Mouse (Mus musculus): Measurements from ENCODE around the gene Card10. TPM values are rescaled to one million over a fixed set of nuclear protein-coding genes. Genes with fewer than 3 reads are reported as not detected.

The Card10 gene
- polyA plus RNA-seq, 1 experiment from 2014 or later: 4.7 TPM

DNA sequence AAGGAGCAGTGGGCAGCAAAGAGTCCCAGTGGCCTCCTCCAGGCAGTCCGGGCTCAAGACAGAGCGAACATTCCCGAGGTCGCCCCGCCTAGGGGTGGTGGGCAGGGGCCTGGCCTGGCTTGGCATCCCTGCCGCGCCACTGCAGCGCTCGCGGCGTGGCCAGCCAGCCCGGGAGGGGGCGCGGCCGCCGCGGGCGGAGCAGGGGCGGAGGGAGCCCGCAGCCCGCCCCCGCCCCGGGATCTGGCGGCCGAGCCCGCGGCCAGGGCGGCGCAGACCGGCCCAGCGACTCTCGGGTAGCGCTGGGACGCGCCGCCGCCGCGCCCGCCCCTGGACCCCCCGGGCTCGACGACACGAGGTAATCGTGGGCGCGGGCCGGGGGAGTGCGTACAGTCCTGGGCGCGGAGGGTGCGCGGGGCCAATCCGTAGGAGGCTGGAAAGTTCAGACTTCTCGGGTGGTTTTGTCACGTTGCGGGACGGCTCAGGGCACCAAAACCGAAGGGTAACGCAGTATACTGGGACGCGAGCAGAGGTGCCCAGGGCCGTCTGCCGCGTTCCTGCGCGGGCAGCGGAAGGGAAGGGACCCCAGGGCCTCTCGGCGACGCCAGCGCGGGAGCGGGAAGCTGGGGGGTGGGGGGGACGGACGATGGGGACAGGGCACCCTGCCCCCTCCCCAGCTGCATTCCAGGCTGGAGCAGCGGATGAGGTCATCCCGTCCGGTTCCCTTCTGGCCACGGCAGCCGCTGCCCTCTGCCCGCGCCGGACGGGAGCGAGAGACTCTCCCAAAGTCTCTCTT is 39.7 kb upstream of the Card10 start, which contains the start of gene Cdc42ep1:
TSS of gene Cdc42ep1 (plus strand) at position 254 of the 793 bp plus-strand sequence.
- peak within 1 kb of the TSS; percentile 66 for H3K4me3 ChIP-seq
- DNase-seq (ENCODE audit: low spot score): peak; percentile 70
- WGBS: under 1% methylated on average over 86 of the region's 86 CpGs
- H3K27me3 ChIP-seq (ENCODE audit: low read depth, poor library complexity, severe bottlenecking): peaks cover 23% of the 10 kb centered on the region
- H3K36me3 ChIP-seq: peaks cover 8% of the 10 kb centered on the region
- H3K9me3 ChIP-seq (replicated peaks): no peaks in the 10 kb centered on the region
- peaks cover 75% of the 10 kb centered on the region for H3K4me1 ChIP-seq
- H3K27ac ChIP-seq: peak within 1 kb of the TSS; percentile 93

DNA sequence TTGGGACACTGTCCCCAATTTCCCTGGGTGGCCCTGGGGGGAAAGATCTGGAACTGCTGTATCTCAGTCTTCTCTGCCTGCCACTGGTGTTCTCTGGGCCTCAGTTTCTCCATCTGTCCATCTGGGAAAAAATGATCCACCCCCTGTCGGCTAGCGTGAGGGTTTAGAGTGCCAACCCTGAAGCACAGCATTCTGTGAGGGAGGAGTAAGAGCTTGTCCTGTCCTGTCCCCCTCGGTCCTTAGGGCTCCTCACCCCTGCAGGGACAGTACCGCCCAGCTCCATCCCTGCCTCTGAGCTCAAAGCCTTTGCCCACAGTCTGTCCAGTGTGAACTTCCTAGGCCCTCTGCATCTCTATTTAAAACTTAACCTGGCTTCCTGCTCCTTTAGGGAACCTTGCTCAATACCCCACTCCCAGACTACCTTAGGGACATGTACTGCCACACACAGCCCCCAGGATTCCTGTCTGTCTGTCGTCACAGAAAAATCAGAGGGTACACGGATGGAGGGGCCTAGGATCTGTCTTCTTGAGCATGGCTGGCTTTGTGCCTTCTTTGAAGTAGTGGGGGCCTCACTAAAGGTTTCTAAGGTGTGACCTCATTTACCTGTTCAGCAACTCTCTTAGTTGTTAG is 38.4 kb upstream of the Card10 start:
- no peak for DNase-seq (ENCODE audit: low spot score)
- 40% methylated on average over 6 of the region's 6 CpGs for WGBS
- H3K27me3 ChIP-seq (ENCODE audit: low read depth, poor library complexity, severe bottlenecking): peaks cover 23% of the 10 kb centered on the region
- peaks cover 74% of the 10 kb centered on the region for H3K4me1 ChIP-seq
- peak overlapping the region; percentile 84 for H3K27ac ChIP-seq
- H3K4me3 ChIP-seq: no peak overlapping the region
- H3K36me3 ChIP-seq: no peaks in the 10 kb centered on the region
- no peaks in the 10 kb centered on the region for H3K9me3 ChIP-seq (replicated peaks)

- Histone ChIP-seq H3K4me1 (peaks cover 79% of the 10 kb centered on the region), H3K9me3 (replicated peaks) (no peaks in the 10 kb centered on the region), H3K27ac (peak overlapping the region; percentile 84), H3K36me3 (no peaks in the 10 kb centered on the region), H3K27me3 (ENCODE audit: low read depth, poor library complexity, severe bottlenecking) (peaks cover 23% of the 10 kb centered on the region), H3K4me3 (no peak overlapping the region)
- no peak for DNase-seq (ENCODE audit: low spot score)
- 33% methylated on average over 11 of the region's 11 CpGs for WGBS
These were observed 37.9 kb upstream of the Card10 start for GRCm38 (mm10) chr15:78840751-78841150.

DNA sequence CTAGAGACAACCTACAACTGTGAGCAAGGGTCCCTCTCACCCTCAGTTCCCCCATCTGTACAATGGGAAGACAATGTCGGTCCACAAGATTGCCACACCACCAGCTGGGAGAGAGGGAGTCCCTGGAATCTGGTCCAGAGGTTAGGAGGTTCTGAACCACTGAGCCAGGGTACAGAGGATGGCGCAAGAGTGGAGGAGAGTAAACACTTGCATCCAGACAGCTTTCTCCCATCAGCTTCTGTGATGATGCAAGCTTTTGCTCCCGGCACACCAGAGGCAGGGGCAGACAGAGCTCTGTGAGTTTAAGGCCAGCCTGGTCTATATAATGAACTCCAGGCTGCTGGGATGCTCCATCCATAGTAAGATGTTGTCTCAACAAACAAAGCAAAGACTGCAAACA is 37.4 kb upstream of the Card10 start:
- no peak for DNase-seq (ENCODE audit: low spot score)
- H3K9me3 ChIP-seq (replicated peaks): no peaks in the 10 kb centered on the region
- H3K27ac ChIP-seq: peak overlapping the region; percentile 84
- peaks cover 79% of the 10 kb centered on the region for H3K4me1 ChIP-seq
- H3K4me3 ChIP-seq: 0 out of 2 replicates have a peak overlapping the region, but pooled peaks have one; percentile 9
- 42% methylated on average over 3 of the region's 3 CpGs for WGBS
- H3K36me3 ChIP-seq: no peaks in the 10 kb centered on the region
- H3K27me3 ChIP-seq (ENCODE audit: low read depth, poor library complexity, severe bottlenecking): peaks cover 23% of the 10 kb centered on the region

- Histone ChIP-seq H3K27ac (peak overlapping the region; percentile 84), H3K36me3 (no peaks in the 10 kb centered on the region), H3K4me3 (0 out of 2 replicates have a peak overlapping the region, but pooled peaks have one; percentile 9), H3K27me3 (ENCODE audit: low read depth, poor library complexity, severe bottlenecking) (peaks cover 20% of the 10 kb centered on the region), H3K9me3 (replicated peaks) (no peaks in the 10 kb centered on the region), H3K4me1 (peaks cover 81% of the 10 kb centered on the region)
- peak; percentile 73 for DNase-seq (ENCODE audit: low spot score)
- WGBS: 0% methylated on average over 2 of the region's 2 CpGs
These were observed 36.9 kb upstream of the Card10 start for GRCm38 (mm10) chr15:78839744-78840143.

GRCm38 (mm10) chr15:78836086-78836621 is 33.3 kb upstream of the Card10 start:
- Histone ChIP-seq H3K27ac (peak overlapping the region; percentile 90), H3K4me3 (peak overlapping the region; percentile 16; the same call in 1 of the 2 replicates), H3K4me1 (peaks cover 81% of the 10 kb centered on the region), H3K36me3 (no peaks in the 10 kb centered on the region), H3K9me3 (replicated peaks) (no peaks in the 10 kb centered on the region), H3K27me3 (ENCODE audit: low read depth, poor library complexity, severe bottlenecking) (no peaks in the 10 kb centered on the region)
- DNase-seq (ENCODE audit: low spot score): no peak
- 25% methylated on average over 8 of the region's 8 CpGs for WGBS

DNA sequence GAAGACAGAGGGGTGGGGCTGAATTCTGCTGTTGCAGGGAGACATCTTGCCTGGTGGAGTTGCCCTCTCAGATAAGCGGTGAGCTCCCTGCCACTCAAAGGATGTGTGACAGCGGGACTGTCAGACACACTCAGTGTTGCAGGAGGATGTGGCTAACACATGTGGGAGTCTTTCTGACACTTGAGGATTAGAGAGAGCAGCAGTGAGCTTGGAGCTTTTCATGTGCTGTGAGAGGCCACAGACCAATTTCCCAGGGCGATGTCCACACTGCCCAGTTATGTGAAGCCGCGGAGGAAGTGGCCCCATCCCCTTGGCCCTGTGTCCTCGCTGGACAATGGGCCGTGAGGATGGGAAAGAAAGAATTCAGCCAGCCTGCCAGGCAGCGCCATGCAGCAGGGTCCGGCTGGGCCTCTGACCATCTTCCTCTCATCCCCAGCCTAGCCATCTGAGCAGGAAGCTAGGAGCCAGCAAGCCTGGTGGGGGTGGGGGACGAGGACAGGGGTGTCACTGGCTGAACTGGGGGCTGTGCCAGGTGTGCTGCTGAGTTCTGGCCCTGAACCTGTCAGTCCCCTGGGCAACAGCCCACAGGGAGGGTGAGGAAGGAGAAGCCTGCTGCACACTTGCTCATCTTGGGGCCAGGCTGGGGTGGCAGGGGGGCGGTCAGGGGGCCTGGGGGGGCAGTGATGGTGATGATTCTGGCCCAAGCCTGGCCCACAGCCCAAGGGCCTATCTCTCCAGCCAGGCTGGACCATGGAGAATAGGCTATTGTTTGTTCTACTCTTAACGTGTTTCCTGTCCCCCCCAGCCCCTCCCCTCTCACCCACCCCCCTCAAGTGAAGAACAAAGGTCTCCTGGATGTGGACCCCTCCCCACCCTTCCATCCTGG is 32.6 kb upstream of the Card10 start:
- no peaks in the 10 kb centered on the region for H3K36me3 ChIP-seq
- peak overlapping the region; percentile 2; the same call in 1 of the 2 replicates for H3K4me3 ChIP-seq

DNA sequence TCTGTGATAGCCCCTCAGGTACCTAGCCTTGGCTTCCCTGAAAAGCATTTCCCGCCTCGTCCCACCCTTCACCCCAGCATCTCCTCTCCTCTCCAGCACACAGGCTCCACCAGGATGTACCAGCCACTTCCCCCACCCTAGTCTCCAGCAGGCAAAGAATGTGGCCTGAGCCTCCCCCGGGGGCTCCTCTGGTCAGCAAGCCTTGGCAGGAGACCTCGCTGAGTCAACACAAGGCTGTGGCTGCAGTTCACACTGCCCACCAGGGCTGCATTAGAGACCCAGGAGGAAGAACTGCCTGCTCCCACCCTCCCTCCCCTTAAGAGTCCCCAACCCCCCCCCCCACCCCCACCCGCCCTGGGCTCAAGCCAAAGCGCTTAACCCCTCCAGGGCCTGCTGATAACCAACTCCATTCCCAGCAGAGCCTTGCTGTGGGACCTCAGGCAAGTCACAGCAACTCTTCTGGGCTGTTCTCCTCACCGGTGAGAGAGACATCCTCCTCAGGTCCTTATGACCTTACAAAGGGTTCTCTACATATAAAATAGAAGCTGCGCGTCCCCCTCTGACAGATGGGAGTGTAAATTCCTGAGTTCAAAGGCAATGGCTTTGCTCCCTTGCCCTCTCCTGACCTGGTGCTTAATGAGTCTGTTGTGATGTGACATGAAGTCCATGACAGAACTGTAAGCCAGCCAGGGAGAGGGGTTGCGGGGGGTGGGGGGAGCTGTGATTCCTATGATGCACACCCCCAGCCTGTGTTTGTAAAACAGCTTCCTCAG is 31.6 kb upstream of the Card10 start:
- H3K4me3 ChIP-seq: no peak overlapping the region
- no peak for DNase-seq (ENCODE audit: low spot score)
- WGBS: 22% methylated on average over 10 of the region's 10 CpGs
- H3K9me3 ChIP-seq (replicated peaks): no peaks in the 10 kb centered on the region
- peak overlapping the region; percentile 90 for H3K27ac ChIP-seq
- H3K36me3 ChIP-seq: no peaks in the 10 kb centered on the region
- no peaks in the 10 kb centered on the region for H3K27me3 ChIP-seq (ENCODE audit: low read depth, poor library complexity, severe bottlenecking)
- H3K4me1 ChIP-seq: peaks cover 69% of the 10 kb centered on the region

More for the DNA sequence above, 32.6 kb upstream of the Card10 start:
- no peaks in the 10 kb centered on the region for H3K9me3 ChIP-seq (replicated peaks)
- DNase-seq (ENCODE audit: low spot score): no peak
- H3K27me3 ChIP-seq (ENCODE audit: low read depth, poor library complexity, severe bottlenecking): no peaks in the 10 kb centered on the region
- 13% methylated on average over 12 of the region's 12 CpGs for WGBS
- peaks cover 79% of the 10 kb centered on the region for H3K4me1 ChIP-seq
- peak overlapping the region; percentile 90 for H3K27ac ChIP-seq

- no peak for DNase-seq (ENCODE audit: low spot score)
- Histone ChIP-seq H3K27me3 (ENCODE audit: low read depth, poor library complexity, severe bottlenecking) (no peaks in the 10 kb centered on the region), H3K4me1 (peaks cover 62% of the 10 kb centered on the region), H3K36me3 (no peaks in the 10 kb centered on the region), H3K9me3 (replicated peaks) (no peaks in the 10 kb centered on the region), H3K4me3 (no peak overlapping the region), H3K27ac (peak overlapping the region; percentile 90)
- 91% methylated on average over 3 of the region's 3 CpGs for WGBS
These were observed 30.7 kb upstream of the Card10 start for GRCm38 (mm10) chr15:78833582-78833981.

DNA sequence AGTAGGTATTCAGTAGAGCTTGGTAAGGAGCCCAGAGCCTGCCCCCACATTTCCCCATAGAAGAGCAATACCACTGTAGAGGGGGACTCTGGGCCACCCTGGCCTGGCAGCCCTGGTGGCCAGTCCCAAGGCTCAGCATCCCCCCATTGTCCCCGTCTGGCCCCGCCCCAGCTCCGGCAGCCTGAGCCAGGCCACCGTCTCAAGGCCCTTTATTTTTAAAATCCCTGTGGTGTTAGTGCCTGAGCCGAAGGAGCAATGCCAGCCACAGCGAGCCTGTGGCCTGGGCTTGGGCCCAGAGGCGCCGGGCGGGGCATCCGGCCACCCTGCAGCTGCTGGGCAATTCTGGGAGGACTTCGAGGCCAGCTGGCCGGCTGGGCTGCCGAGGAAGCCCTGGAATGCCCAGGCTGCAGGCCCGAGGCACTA is 29.9 kb upstream of the Card10 start:
- Histone ChIP-seq H3K36me3 (no peaks in the 10 kb centered on the region), H3K4me3 (peak overlapping the region; percentile 31), H3K27ac (peak overlapping the region; percentile 90), H3K4me1 (peaks cover 70% of the 10 kb centered on the region), H3K9me3 (replicated peaks) (no peaks in the 10 kb centered on the region), H3K27me3 (ENCODE audit: low read depth, poor library complexity, severe bottlenecking) (peaks cover 3% of the 10 kb centered on the region)
- DNase-seq (ENCODE audit: low spot score): peak; percentile 73
- 13% methylated on average over 14 of the region's 14 CpGs for WGBS

GRCm38 (mm10) chr15:78831720-78832657 is 29.1 kb upstream of the Card10 start:
- H3K36me3 ChIP-seq: no peaks in the 10 kb centered on the region
- peak; percentile 57 for DNase-seq (ENCODE audit: low spot score)
- WGBS: 32% methylated on average over 19 of the region's 19 CpGs
- peak overlapping the region; percentile 90 for H3K27ac ChIP-seq
- no peaks in the 10 kb centered on the region for H3K9me3 ChIP-seq (replicated peaks)
- H3K4me1 ChIP-seq: peaks cover 71% of the 10 kb centered on the region
- H3K4me3 ChIP-seq: peak overlapping the region; percentile 31
- peaks cover 11% of the 10 kb centered on the region for H3K27me3 ChIP-seq (ENCODE audit: low read depth, poor library complexity, severe bottlenecking)

Measured in limb, embryonic 10.5 days (tissue).